Comparison of ENCODE assay signal across 8 mouse cellular contexts in the genomic region with DNA sequence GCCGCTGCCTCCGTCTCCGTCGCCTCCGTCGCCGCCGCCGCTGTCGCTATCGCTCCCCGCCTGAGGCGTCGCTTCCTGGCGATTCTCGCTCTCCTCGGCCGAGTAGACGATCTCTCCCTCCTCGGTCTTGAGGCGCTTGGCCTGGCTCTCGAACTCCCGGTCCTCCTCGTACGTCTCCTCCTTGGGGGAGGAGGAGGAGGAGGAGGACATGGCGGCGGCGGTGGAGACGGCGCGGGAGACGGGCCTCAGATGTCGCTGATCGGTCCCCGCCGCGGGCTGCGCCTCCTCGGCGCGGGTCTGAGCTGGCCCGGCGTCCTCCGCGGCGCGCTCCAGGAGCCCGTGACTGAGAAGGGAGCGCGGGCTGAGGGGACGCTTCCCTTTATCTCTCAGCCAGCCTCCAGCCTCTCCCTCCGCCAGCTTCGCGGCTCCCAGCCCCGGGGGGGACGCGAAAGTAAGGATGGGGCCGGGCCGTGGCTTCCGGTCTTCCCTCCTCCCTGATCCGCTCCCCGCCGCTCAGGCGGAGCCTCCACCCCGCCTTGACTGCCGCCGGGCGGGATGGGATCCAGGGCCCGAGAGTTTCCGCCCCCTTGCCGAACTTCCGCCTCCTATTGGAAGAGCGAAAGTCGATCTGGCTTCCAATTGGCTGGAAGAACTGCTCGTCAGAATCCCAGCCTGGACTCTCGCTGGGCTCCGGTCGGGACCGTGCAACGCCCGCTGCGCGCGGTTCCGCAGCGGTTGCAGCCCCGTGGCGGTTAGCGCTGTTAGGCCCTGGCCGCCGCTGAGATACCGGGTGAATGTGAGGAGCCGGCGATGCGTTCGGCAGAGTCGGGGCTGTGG. TPM values are rescaled to one million over a fixed set of nuclear protein-coding genes. Genes with fewer than 3 reads are reported as not detected.
A peak's percentile ranks its signal among the peaks of the same experiment; 100 is the strongest.
DNase-seq lines count a peak whose midpoint lies in the region; ATAC-seq and TF ChIP-seq lines count a peak whose summit lies in the region.

A gene (minus strand): TSS at position 552 of the 837 bp plus-strand sequence.

- no peaks in the 10 kb centered on the region for H3K27me3 ChIP-seq in C2C12 (ENCODE audit: control insufficient read depth, insufficient read depth, insufficient read length)
- no peaks in the 10 kb centered on the region for H3K27me3 ChIP-seq in erythroblast, embryonic 14.5 days (ENCODE audit: control insufficient read depth)
- H3K27me3 ChIP-seq in heart, embryonic 11.5 days (ENCODE audit: control insufficient read depth, insufficient read depth, low read length): no peaks in the 10 kb centered on the region
- H3K27me3 ChIP-seq in kidney, embryonic 16.5 days (ENCODE audit: insufficient read depth, low read length): no peaks in the 10 kb centered on the region
- no peaks in the 10 kb centered on the region for H3K27me3 ChIP-seq in liver, adult 2 months (ENCODE audit: control insufficient read depth, insufficient read depth, low read length)
- H3K27me3 ChIP-seq in myocyte (ENCODE audit: control insufficient read depth, insufficient read depth, insufficient read length): no peaks in the 10 kb centered on the region
- H3K27me3 ChIP-seq in splenic B cell, adult 2 months (ENCODE audit: control insufficient read depth, insufficient read depth, low read length, poor library complexity, severe bottlenecking): peaks cover 2% of the 10 kb centered on the region; the same call in 1 of the 2 replicates

- H3K9me3 ChIP-seq in erythroblast, embryonic 14.5 days (ENCODE audit: control insufficient read depth, low read length): no peaks in the 10 kb centered on the region; the same call in 1 of the 2 replicates
- no peaks in the 10 kb centered on the region for H3K9me3 ChIP-seq in heart, embryonic 11.5 days (replicated peaks; ENCODE audit: control insufficient read depth, low read length)
- H3K9me3 ChIP-seq in kidney, embryonic 16.5 days (ENCODE audit: low read length): no peaks in the 10 kb centered on the region

- H3K79me2 ChIP-seq in C2C12 (ENCODE audit: control insufficient read depth, insufficient read depth): peaks cover 49% of the 10 kb centered on the region
- peaks cover 17% of the 10 kb centered on the region for H3K79me2 ChIP-seq in liver, adult 2 months (ENCODE audit: control insufficient read depth, insufficient read depth, low read length)
- peaks cover 42% of the 10 kb centered on the region for H3K79me2 ChIP-seq in myocyte (ENCODE audit: control insufficient read depth, insufficient read depth)

- peak; percentile 95 for ATAC-seq in heart, embryonic 11.5 days (replicated peaks; ENCODE audit: insufficient number of reproducible peaks, low FRiP score, low TSS enrichment)
- peak; percentile 99 for ATAC-seq in kidney, embryonic 16.5 days (ENCODE audit: low FRiP score, low TSS enrichment)

- no peak for TF ChIP-seq CTCF in C2C12 (IDR thresholded peaks at IDR 0.05; ENCODE audit: control insufficient read depth, insufficient read depth, insufficient read length)
- TF ChIP-seq CTCF in brain, embryonic 14.5 days (IDR thresholded peaks at IDR 0.05; ENCODE audit: borderline replicate concordance, extremely low read depth, insufficient read depth, insufficient read length): no peak
- no peak for TF ChIP-seq CTCF in liver, adult 2 months (IDR thresholded peaks at IDR 0.05; ENCODE audit: low read depth, low read length)

- peak; percentile 99 for DNase-seq in brain, embryonic 14.5 days (ENCODE audit: low read depth)
- DNase-seq in liver, adult 2 months (ENCODE audit: extremely low read depth, low read depth, low spot score): peak; percentile 93
- DNase-seq in splenic B cell, adult 2 months (ENCODE audit: low read depth, low spot score): peak; percentile 77

- H3K4me3 ChIP-seq in C2C12 (ENCODE audit: insufficient read depth, poor library complexity, severe bottlenecking) (peak within 1 kb of the TSS; percentile 80), myocyte (peak within 1 kb of the TSS; percentile 80)
- peak within 1 kb of the TSS; percentile 74 for H3K4me3 ChIP-seq in erythroblast, embryonic 14.5 days (replicated peaks)
- peak within 1 kb of the TSS; percentile 79 for H3K4me3 ChIP-seq in heart, embryonic 11.5 days (ENCODE audit: low read depth, low read length)
- H3K4me3 ChIP-seq in kidney, embryonic 16.5 days (ENCODE audit: low read length): peak within 1 kb of the TSS; percentile 95
- peak within 1 kb of the TSS; percentile 81 for H3K4me3 ChIP-seq in liver, adult 2 months (ENCODE audit: insufficient read depth, low read depth, low read length)

- peak within 1 kb of the TSS; percentile 92 for H3K4me2 ChIP-seq in heart, embryonic 11.5 days
- peak within 1 kb of the TSS; percentile 90 for H3K4me2 ChIP-seq in kidney, embryonic 16.5 days (replicated peaks; ENCODE audit: low read depth, low read length)
- H3K4me2 ChIP-seq in myocyte (ENCODE audit: low read depth): peak within 1 kb of the TSS; percentile 95

- H3K36me3 ChIP-seq in C2C12 (ENCODE audit: control insufficient read depth, insufficient read depth): peaks cover 11% of the 10 kb centered on the region
- peaks cover 10% of the 10 kb centered on the region for H3K36me3 ChIP-seq in erythroblast, embryonic 14.5 days (ENCODE audit: control insufficient read depth)
- H3K36me3 ChIP-seq in heart, embryonic 11.5 days (ENCODE audit: control insufficient read depth, insufficient read depth, low read length): no peaks in the 10 kb centered on the region
- peaks cover 3% of the 10 kb centered on the region; the same call in 1 of the 2 replicates for H3K36me3 ChIP-seq in kidney, embryonic 16.5 days (ENCODE audit: insufficient read depth, low read length)
- no peaks in the 10 kb centered on the region for H3K36me3 ChIP-seq in liver, adult 2 months (ENCODE audit: control insufficient read depth, insufficient read depth, low read length)
- H3K36me3 ChIP-seq in myocyte (ENCODE audit: control insufficient read depth, insufficient read depth): no peaks in the 10 kb centered on the region
- no peaks in the 10 kb centered on the region for H3K36me3 ChIP-seq in splenic B cell, adult 2 months (ENCODE audit: control insufficient read depth, insufficient read depth, low read length, poor library complexity, severe bottlenecking)

- under 1% methylated on average over 91 of the region's 97 CpGs for WGBS in heart, embryonic 11.5 days (ENCODE audit: insufficient replicate concordance)
- under 1% methylated on average over 89 of the region's 97 CpGs for WGBS in kidney, embryonic 16.5 days
- WGBS in liver, adult 2 months: under 1% methylated on average over 97 of the region's 97 CpGs

- peak within 1 kb of the TSS; percentile 99 for H3K27ac ChIP-seq in heart, embryonic 11.5 days (ENCODE audit: low read depth, low read length)
- H3K27ac ChIP-seq in kidney, embryonic 16.5 days (ENCODE audit: low read length): peak within 1 kb of the TSS; percentile 99
- H3K27ac ChIP-seq in liver, adult 2 months (replicated peaks; ENCODE audit: insufficient read depth, low read depth, low read length): peak within 1 kb of the TSS; percentile 86

- peaks cover 46% of the 10 kb centered on the region for H3K79me3 ChIP-seq in C2C12 (ENCODE audit: low read depth)

- H3K4me1 ChIP-seq in erythroblast, embryonic 14.5 days (ENCODE audit: control insufficient read depth): peaks cover 45% of the 10 kb centered on the region
- H3K4me1 ChIP-seq in heart, embryonic 11.5 days (ENCODE audit: control insufficient read depth, insufficient read depth, low read length): peaks cover 6% of the 10 kb centered on the region; the same call in 1 of the 2 replicates
- H3K4me1 ChIP-seq in kidney, embryonic 16.5 days (ENCODE audit: insufficient read depth, low read length): peaks cover 26% of the 10 kb centered on the region
- peaks cover 9% of the 10 kb centered on the region for H3K4me1 ChIP-seq in liver, adult 2 months (ENCODE audit: control insufficient read depth, insufficient read depth, low read length)

- H3ac ChIP-seq in C2C12 (ENCODE audit: control insufficient read depth, insufficient read length, low read depth) (peak within 1 kb of the TSS; percentile 91), myocyte (ENCODE audit: control insufficient read depth, insufficient read length) (peak within 1 kb of the TSS; percentile 99)

- peak within 1 kb of the TSS; percentile 97 for H3K9ac ChIP-seq in heart, embryonic 11.5 days (ENCODE audit: low read depth, low read length)
- peak within 1 kb of the TSS; percentile 96 for H3K9ac ChIP-seq in kidney, embryonic 16.5 days (replicated peaks; ENCODE audit: low read length)
- H3K9ac ChIP-seq in liver, adult 2 months (ENCODE audit: low read depth, low read length): peak within 1 kb of the TSS; percentile 99

- peak; percentile 80 for TF ChIP-seq POLR2A in brain, embryonic 14.5 days (IDR thresholded peaks at IDR 0.05; ENCODE audit: borderline replicate concordance, extremely low read depth, insufficient read depth, insufficient read length, poor library complexity, severe bottlenecking)
- peak; percentile 86 for TF ChIP-seq POLR2A in liver, adult 2 months (IDR thresholded peaks at IDR 0.05; ENCODE audit: extremely low read depth, insufficient read depth, low read length)
- peak; percentile 85 for TF ChIP-seq POLR2A in myocyte (IDR thresholded peaks at IDR 0.05; ENCODE audit: insufficient read length, low read depth)

TF ChIP-seq in C2C12, 6 proteins besides CTCF, POLR2A, EP300 and RAD21 (continues in another document):
- TF ChIP-seq FOSL1 (IDR thresholded peaks at IDR 0.05; ENCODE audit: insufficient read depth, low read length, poor library complexity, severe bottlenecking): no peak
- no peak for TF ChIP-seq USF1 (IDR thresholded peaks at IDR 0.05; ENCODE audit: low read depth)
- no peak for TF ChIP-seq CEBPB (IDR thresholded peaks at IDR 0.05; ENCODE audit: low read depth)
- no peak for TF ChIP-seq MYOD1 (IDR thresholded peaks at IDR 0.05; ENCODE audit: control insufficient read depth, insufficient read length, low read depth)
- peak; percentile 51 for TF ChIP-seq MAX (IDR thresholded peaks at IDR 0.05)

TF ChIP-seq in myocyte, 11 proteins besides CTCF, POLR2A, EP300 and RAD21 (continues in another document):
- TF ChIP-seq TCF3 (IDR thresholded peaks at IDR 0.05; ENCODE audit: insufficient read length, low read depth) (no peak), E2F4 (IDR thresholded peaks at IDR 0.05; ENCODE audit: insufficient read depth) (no peak), MYOG (IDR thresholded peaks at IDR 0.05; ENCODE audit: control insufficient read depth in 1 of 3, insufficient read depth in 1 of 3, insufficient read length in 2 of 3, low read depth in 2 of 3) (peak in 1 of 3 experiments; percentile 12), POLR2AphosphoS2 (IDR thresholded peaks at IDR 0.05; ENCODE audit: insufficient read length, low read depth) (peak; percentile 77), SRF (IDR thresholded peaks at IDR 0.05; ENCODE audit: control insufficient read depth, insufficient read length, low read depth) (peak; percentile 13), MAX (IDR thresholded peaks at IDR 0.05; ENCODE audit: low read depth) (no peak)

RNA-seq across cellular contexts. Expression of the gene that starts here (rescaled TPM):
- polyA plus RNA-seq in C2C12 (2012; fragmentation: generic; extraction: Trizol) (33.8 TPM), myocyte (2012; fragmentation: generic; extraction: Trizol) (24.0 TPM)
- 81.9 and 85.7 TPM in 2 replicates for polyA plus RNA-seq in brain, embryonic 14.5 days (2012; rRNA removed)
- 2.5 TPM in 2 replicates for polyA plus RNA-seq in erythroblast, embryonic 14.5 days (2012)
- 51.5 and 53.4 TPM in 2 replicates for polyA plus RNA-seq in heart, embryonic 11.5 days (2014; fragmentation: Nextera tagmentation; extraction: Ambion mirVana)
- polyA plus RNA-seq in kidney, embryonic 16.5 days (2015; fragmentation: Nextera tagmentation; extraction: Ambion mirVana): 56.9 and 59.2 TPM in 2 replicates
- total RNA-seq in liver, adult 2 months (2014; rRNA removed): 26.1 and 27.2 TPM in 2 replicates
- polyA plus RNA-seq in liver, adult 2 months (2012; rRNA removed): 7.7 and 7.9 TPM in 2 replicates

Comparison
In these comparisons a context has a peak if more than half of its experiments do, and no peak if none do; other contexts are left out.
1. Peak in every context shown above with its lines: DNase-seq, ATAC-seq, H3K4me3 ChIP-seq and H3K27ac ChIP-seq.